Mouse (Mus musculus): ENCODE measurements around the gene Cdh15.

GRCm38 (mm10) chr8:122834416-122834815, 13.3 kb upstream of the Cdh15 start:
- no peak for TF ChIP-seq GATA1 (IDR thresholded peaks at IDR 0.05; ENCODE audit: low read length)
- no peak for TF ChIP-seq TAL1 (IDR thresholded peaks at IDR 0.05; ENCODE audit: low read length)

All from erythroblast, embryonic 14.5 days (primary cell).